Mouse (Mus musculus) embryonic facial prominence, embryonic 15.5 days (tissue): ENCODE measurements around the gene Dpm2. TPM values are rescaled to one million over a fixed set of nuclear protein-coding genes. Genes with fewer than 3 reads are reported as not detected.

Experiments used
- ATAC-seq: fragments of 200-750 bp; cut with Nextera tagmentation; 2 replicates; pipeline ENCODE4 v1.8.0; 2017; ENCODE audit warnings: low read depth, moderate TSS enrichment; ENCODE audit not compliant: insufficient number of reproducible peaks, low FRiP score, low TSS enrichment
- H3K27ac ChIP-seq: fragments of 300-500 bp; sonication (generic); replicated peaks from 2 replicates; pipeline ENCODE4 v1.5.1; 2015; ENCODE audit warnings: mild to moderate bottlenecking, inconsistent platforms
- H3K27me3 ChIP-seq: fragments of 300-500 bp; sonication (generic); 2 replicates; pipeline ENCODE4 v1.6.1; 2015; ENCODE audit warnings: inconsistent platforms
- H3K36me3 ChIP-seq: fragments of 300-500 bp; sonication (generic); 2 replicates; pipeline ENCODE4 v1.6.1; 2015; ENCODE audit warnings: mild to moderate bottlenecking, inconsistent platforms
- H3K4me1 ChIP-seq: fragments of 300-500 bp; sonication (generic); 2 replicates; pipeline ENCODE4 v1.6.1; 2015; ENCODE audit warnings: inconsistent platforms
- H3K4me2 ChIP-seq: fragments of 300-500 bp; sonication (generic); replicated peaks from 2 replicates; pipeline ENCODE4 v1.6.1; 2015; ENCODE audit warnings: mild to moderate bottlenecking, inconsistent platforms
- H3K4me3 ChIP-seq: fragments of 300-500 bp; sonication (generic); replicated peaks from 2 replicates; pipeline ENCODE4 v1.5.1; 2015; ENCODE audit warnings: mild to moderate bottlenecking, inconsistent platforms
- H3K9ac ChIP-seq: fragments of 300-500 bp; sonication (generic); 2 replicates; pipeline ENCODE4 v1.6.1; 2015; ENCODE audit warnings: inconsistent platforms
- H3K9me3 ChIP-seq: fragments of 300-500 bp; sonication (generic); replicated peaks from 2 replicates; pipeline ENCODE4 v1.6.1; 2016; ENCODE audit warnings: inconsistent platforms
- WGBS: fragments of 180-500 bp; shearing (Covaris S2); methylation state at CpG from one replicate; pipeline ENCODE4 v1.1.7; 2015; 5-methylcytosine and 5-hydroxymethylcytosine counted together
- polyA plus RNA-seq: library from polyadenylated mRNA; unstranded; fragments of >200 nt; fragmentation: Nextera tagmentation; extraction: Ambion mirVana; gene quantifications from 2 replicates; pipeline ENCODE4 v1.2.1, GENCODE M21; 2015

Gene Dpm2
- polyA plus RNA-seq, 1 experiment from 2014 or later, result 119 TPM

DNA sequence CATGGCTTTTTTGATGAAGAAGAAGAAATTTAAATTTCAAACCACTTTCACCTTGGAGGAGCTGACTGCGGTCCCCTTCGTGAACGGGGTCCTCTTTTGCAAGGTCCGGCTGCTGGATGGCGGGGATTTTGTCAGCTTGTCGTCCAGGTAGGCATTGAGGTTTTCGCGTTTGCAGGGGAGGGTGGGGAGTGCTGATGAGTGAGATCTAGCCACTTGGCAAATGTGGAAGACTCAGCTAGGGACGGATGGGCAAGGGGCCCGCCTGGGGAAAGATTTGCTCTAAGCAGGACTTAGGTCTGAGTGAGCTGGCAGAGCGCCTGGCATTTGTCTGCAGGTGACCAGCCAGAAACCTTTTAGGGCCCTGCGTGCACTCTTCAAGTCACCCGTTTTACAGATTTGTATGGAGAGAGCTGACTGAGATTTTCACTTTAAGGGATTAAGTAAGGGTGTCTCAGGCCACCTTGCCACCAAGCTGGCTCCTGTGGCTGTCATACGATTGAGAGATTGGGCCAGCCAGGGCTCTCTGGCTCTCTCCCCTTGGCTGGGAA lies 34.5 kb upstream of the Dpm2 start:
- H3K9ac ChIP-seq, result peak overlapping the region; percentile 62
- H3K4me3 ChIP-seq, result peak overlapping the region; percentile 62
- H3K4me2 ChIP-seq, result peak overlapping the region; percentile 74
- under 1% methylated on average over 14 of the region's 14 CpGs for WGBS
- H3K27me3 ChIP-seq, result no peaks in the 10 kb centered on the region
- H3K27ac ChIP-seq, result peak overlapping the region; percentile 95
- no peak for ATAC-seq
- H3K9me3 ChIP-seq, result no peaks in the 10 kb centered on the region
- H3K4me1 ChIP-seq, result peaks cover 66% of the 10 kb centered on the region
- no peaks in the 10 kb centered on the region for H3K36me3 ChIP-seq

- ATAC-seq, result no peak
- H3K27me3 ChIP-seq, result no peaks in the 10 kb centered on the region
- H3K36me3 ChIP-seq, result no peaks in the 10 kb centered on the region
- peak overlapping the region; percentile 62 for H3K4me3 ChIP-seq
- peak overlapping the region; percentile 74 for H3K4me2 ChIP-seq
- peaks cover 72% of the 10 kb centered on the region for H3K4me1 ChIP-seq
- no peaks in the 10 kb centered on the region for H3K9me3 ChIP-seq
- H3K27ac ChIP-seq, result peak overlapping the region; percentile 95
- 8% methylated on average over 11 of the region's 11 CpGs for WGBS
- peak overlapping the region; percentile 62 for H3K9ac ChIP-seq
These were observed 33.9 kb upstream of the Dpm2 start for GRCm38 (mm10) chr2:32536634-32537359.

DNA sequence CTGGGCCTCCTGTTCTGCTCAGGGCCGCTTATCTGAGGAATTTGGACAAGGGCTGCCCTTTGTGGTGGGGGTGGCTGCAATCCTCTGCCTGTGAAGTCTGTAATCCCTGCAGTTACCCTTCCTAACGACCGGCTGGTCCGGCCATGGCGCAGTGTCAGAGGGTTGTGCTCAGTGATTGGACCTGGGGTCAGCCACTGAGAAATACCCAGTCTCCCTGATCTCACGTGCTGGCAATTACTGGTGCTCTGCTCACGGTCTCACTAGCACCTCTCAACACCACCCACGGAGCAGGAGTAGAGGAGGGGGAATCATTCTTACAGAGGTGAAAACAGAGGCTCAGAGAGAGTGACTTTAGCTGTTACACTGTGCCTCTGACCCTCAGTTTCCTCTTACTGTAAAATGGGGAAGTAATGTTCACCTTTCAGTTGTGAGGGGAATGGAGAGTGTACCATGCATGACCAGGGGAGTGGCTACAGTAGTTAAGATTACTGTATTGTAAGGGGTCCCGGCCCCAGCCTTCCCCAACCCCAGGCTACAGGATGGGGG lies 33.2 kb upstream of the Dpm2 start:
- H3K9ac ChIP-seq, result peak overlapping the region; percentile 62
- peak overlapping the region; percentile 62 for H3K4me3 ChIP-seq
- no peaks in the 10 kb centered on the region for H3K27me3 ChIP-seq
- peaks cover 77% of the 10 kb centered on the region for H3K4me1 ChIP-seq
- peak overlapping the region; percentile 95 for H3K27ac ChIP-seq
- no peaks in the 10 kb centered on the region for H3K36me3 ChIP-seq
- H3K4me2 ChIP-seq, result peak overlapping the region; percentile 74
- WGBS, result 7% methylated on average over 9 of the region's 9 CpGs
- no peaks in the 10 kb centered on the region for H3K9me3 ChIP-seq
- no peak for ATAC-seq

- H3K9ac ChIP-seq, result peak overlapping the region; percentile 62; the same call in 1 of the 2 replicates
- 49% methylated on average over 5 of the region's 5 CpGs for WGBS
- no peak for ATAC-seq
- H3K27me3 ChIP-seq, result no peaks in the 10 kb centered on the region
- H3K36me3 ChIP-seq, result no peaks in the 10 kb centered on the region
- H3K4me1 ChIP-seq, result peaks cover 82% of the 10 kb centered on the region
- H3K9me3 ChIP-seq, result no peaks in the 10 kb centered on the region
- peak overlapping the region; percentile 62 for H3K4me3 ChIP-seq
- peak overlapping the region; percentile 74 for H3K4me2 ChIP-seq
- H3K27ac ChIP-seq, result peak overlapping the region; percentile 95
These were observed 32.7 kb upstream of the Dpm2 start for GRCm38 (mm10) chr2:32537941-32538340.

DNA sequence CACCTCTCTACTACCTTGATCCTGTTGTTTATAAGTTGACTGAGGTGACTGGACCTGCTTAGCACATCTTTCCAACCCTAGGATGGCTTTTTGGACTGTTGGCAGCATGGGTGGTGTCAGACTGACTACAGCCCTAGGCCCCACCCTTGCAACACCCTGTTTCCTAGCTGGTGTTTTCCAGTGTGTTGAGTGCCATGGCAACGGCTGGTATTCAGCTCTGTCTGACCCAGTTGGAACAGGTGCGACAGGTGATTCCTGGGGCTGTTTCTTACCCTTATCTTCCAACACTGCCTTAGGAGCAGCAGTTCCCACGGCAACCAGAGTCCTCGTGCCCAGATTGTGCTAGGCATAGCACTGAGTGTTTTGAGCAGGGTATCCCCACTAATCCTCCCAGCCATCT lies 32.2 kb upstream of the Dpm2 start:
- H3K9me3 ChIP-seq, result no peaks in the 10 kb centered on the region
- no peaks in the 10 kb centered on the region for H3K36me3 ChIP-seq
- no peak for ATAC-seq
- H3K4me2 ChIP-seq, result peak overlapping the region; percentile 74
- peaks cover 84% of the 10 kb centered on the region for H3K4me1 ChIP-seq
- H3K4me3 ChIP-seq, result peak overlapping the region; percentile 62; the same call in 1 of the 2 replicates
- no peak overlapping the region for H3K9ac ChIP-seq
- H3K27ac ChIP-seq, result peak overlapping the region; percentile 95
- no peaks in the 10 kb centered on the region for H3K27me3 ChIP-seq
- 50% methylated on average over 4 of the region's 4 CpGs for WGBS

- Histone ChIP-seq H3K4me2 (peak overlapping the region; percentile 8; the same call in 1 of the 2 replicates), H3K4me1 (peaks cover 74% of the 10 kb centered on the region)
- 73% methylated on average over 14 of the region's 14 CpGs for WGBS
These were observed 31.1 kb upstream of the Dpm2 start for GRCm38 (mm10) chr2:32539452-32539981.

DNA sequence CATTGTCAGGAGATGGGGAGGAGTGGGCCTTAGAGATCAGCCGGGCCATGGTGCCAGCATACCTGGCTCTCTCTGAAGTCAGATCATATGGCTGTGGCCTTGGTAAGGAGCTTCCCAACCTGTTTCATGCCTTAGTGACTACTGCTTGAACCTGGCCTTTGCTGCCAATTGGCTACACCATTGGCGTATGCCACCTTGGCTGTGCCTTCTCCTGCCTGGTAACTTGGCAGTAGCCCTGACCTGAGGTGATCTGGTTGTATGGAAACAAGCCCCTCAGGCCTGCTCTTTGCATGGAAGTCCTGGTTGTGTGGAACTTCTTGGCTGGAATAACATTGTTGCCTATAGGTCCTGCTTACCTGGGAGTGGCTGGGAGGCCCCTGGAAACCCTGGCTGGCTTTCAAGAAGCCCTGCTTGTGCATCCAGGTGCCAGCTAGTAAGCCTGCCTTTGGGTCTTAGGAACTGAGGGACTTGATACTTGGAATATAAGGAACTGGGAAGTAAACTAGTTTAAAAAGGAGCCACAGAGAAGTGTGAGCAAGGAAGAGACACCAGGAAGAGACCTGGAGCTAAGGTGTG lies 29.2 kb upstream of the Dpm2 start:
- peaks cover 6% of the 10 kb centered on the region; the same call in 1 of the 2 replicates for H3K36me3 ChIP-seq
- no peak overlapping the region for H3K4me3 ChIP-seq
- H3K4me2 ChIP-seq, result no peak overlapping the region
- H3K27ac ChIP-seq, result peak overlapping the region; percentile 35; the same call in 1 of the 2 replicates
- no peaks in the 10 kb centered on the region for H3K9me3 ChIP-seq
- no peaks in the 10 kb centered on the region for H3K27me3 ChIP-seq
- no peak overlapping the region for H3K9ac ChIP-seq
- 88% methylated on average over 2 of the region's 2 CpGs for WGBS
- H3K4me1 ChIP-seq, result peaks cover 74% of the 10 kb centered on the region
- ATAC-seq, result no peak

More at GRCm38 (mm10) chr2:32539452-32539981, 31.1 kb upstream of the Dpm2 start:
- no peak for ATAC-seq
- Histone ChIP-seq H3K27me3 (no peaks in the 10 kb centered on the region), H3K27ac (peak overlapping the region; percentile 95), H3K9me3 (no peaks in the 10 kb centered on the region), H3K36me3 (peaks cover under 1% of the 10 kb centered on the region; the same call in 1 of the 2 replicates), H3K9ac (no peak overlapping the region), H3K4me3 (no peak overlapping the region)

DNA sequence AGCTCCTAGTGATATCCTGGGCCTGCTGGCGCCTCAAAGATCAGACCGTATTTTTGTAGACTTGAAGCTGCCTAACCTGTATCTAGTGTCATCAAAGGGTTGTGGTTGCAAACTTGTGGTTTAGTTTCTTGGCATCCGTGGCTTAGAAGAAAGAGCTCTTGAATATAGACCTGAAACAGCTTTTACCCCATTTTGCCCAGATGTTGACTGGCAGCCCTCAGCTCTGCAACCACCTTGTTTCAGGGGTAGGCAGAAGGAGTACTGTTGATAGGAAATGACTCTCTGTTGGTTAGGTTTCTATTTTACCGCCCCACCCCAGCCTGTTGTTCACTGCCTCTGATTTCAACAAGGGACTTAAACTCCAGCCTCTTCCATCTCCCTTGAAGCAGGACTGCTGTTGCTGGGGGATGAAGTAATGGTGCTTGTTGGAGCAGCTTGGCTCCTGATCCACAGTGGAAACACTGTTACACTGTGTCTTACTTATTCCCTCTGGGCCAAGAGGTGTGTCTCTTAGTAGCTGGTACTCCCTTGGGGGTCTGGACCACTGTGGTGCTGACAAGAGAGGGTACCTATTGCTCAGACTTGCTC lies 28.6 kb upstream of the Dpm2 start:
- Histone ChIP-seq H3K27me3 (no peaks in the 10 kb centered on the region), H3K9ac (no peak overlapping the region), H3K9me3 (no peaks in the 10 kb centered on the region), H3K4me3 (no peak overlapping the region), H3K27ac (peak overlapping the region; percentile 35; the same call in 1 of the 2 replicates), H3K4me2 (no peak overlapping the region), H3K36me3 (peaks cover 6% of the 10 kb centered on the region; the same call in 1 of the 2 replicates), H3K4me1 (peaks cover 70% of the 10 kb centered on the region)
- no peak for ATAC-seq
- WGBS, result 67% methylated on average over 4 of the region's 4 CpGs

DNA sequence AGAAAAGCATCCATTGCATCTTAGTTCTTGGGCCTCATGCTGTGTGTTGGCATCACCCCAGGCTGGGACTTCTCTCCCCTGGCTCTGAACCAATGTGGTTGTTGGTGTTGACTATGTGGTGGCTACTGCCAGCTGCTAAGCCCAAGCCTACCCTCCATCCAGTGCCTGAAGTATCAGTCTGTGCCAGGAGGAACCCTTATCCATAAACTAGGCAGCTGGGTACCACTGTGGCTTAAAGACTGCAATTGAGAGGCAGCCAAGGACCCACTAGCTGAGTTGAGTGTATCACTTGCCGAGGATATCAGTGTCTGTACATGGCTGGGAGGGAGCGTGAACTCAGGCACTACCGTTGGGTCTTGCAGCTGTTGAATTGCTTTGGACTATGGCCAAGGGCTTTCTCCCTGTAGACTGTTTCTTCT lies 27.6 kb upstream of the Dpm2 start:
- no peak overlapping the region for H3K9ac ChIP-seq
- no peak for ATAC-seq
- no peaks in the 10 kb centered on the region for H3K9me3 ChIP-seq
- H3K4me1 ChIP-seq, result peaks cover 70% of the 10 kb centered on the region
- WGBS, result 72% methylated on average over 3 of the region's 3 CpGs
- H3K4me3 ChIP-seq, result no peak overlapping the region
- no peak overlapping the region for H3K27ac ChIP-seq
- no peak overlapping the region for H3K4me2 ChIP-seq
- no peaks in the 10 kb centered on the region for H3K27me3 ChIP-seq
- H3K36me3 ChIP-seq, result peaks cover 6% of the 10 kb centered on the region; the same call in 1 of the 2 replicates

DNA sequence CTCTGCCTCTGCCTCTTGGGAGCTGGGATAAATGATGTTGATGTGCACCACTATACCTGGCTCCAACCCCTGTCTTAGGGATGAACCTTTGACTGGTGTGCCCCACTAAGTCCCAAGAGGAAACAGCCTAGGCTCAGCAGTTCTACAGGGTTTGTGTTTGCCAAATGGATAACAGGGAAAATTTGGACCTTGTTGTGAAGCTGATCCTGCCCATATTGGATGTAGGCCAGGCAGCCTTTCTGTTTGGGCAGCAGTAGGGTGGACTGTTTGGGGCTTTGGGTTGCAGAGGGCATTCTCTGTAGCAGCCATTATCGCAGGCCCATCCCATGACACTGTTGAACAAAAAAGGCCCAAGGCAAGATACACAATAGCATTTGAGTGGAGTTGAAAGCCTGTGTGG lies 23.7 kb upstream of the Dpm2 start:
- Histone ChIP-seq H3K27me3 (no peaks in the 10 kb centered on the region), H3K4me1 (peaks cover 72% of the 10 kb centered on the region), H3K36me3 (peaks cover 6% of the 10 kb centered on the region; the same call in 1 of the 2 replicates), H3K4me2 (no peak overlapping the region), H3K9ac (no peak overlapping the region), H3K4me3 (no peak overlapping the region), H3K27ac (no peak overlapping the region; the same call in 1 of the 2 replicates), H3K9me3 (no peaks in the 10 kb centered on the region)
- 69% methylated on average over 1 of the region's 1 CpGs for WGBS
- ATAC-seq, result no peak
